Mouse (Mus musculus): ENCODE measurements around the gene Eif3g. TPM values are rescaled to one million over a fixed set of nuclear protein-coding genes. Genes with fewer than 3 reads are reported as not detected.

Eif3g gene
- total RNA-seq, 1 experiment from 2014 or later = 143 TPM

GRCm38 (mm10) chr9:20888386-20888765 lies 10.0 kb downstream of the Eif3g start:
- no peak for DNase-seq

DNA sequence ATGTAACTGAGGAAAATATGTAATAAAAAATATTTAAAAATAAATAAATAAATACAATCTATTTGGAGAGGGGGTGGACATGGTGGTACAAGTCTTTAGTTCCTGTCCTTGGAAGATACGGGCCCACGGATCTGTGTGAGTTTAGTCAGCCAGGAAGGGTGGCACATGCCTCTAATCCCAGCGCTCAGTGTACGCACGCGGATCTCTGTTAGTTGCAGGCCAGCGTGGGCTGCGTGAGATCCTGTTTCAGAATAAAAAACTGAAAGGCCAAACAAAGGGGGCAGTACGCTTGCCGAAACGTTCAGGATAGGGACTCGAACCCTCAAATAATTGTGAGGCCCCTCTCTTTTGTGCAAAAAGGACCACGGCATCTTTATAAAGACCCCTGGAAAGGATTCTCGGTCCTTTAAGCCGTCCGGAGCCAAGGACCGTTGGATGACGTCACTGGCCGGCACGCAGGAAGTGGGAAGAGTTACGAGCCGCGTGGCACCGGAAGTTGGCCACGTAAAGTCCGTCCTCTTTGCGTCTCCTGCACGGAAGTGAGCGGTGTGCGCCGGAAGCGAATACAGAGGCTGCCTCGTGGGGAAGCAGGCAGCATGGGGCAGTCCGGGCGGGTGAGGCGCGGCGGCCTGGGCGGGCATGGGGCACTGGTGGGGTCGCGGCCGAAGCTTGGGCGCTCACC lies 10.6 kb downstream of the Eif3g start, which contains the start of gene Ppan:
Gene Ppan, plus strand, starts transcription at position 472 of the 682 bp plus-strand sequence.
- peak; percentile 93 for DNase-seq

DNA sequence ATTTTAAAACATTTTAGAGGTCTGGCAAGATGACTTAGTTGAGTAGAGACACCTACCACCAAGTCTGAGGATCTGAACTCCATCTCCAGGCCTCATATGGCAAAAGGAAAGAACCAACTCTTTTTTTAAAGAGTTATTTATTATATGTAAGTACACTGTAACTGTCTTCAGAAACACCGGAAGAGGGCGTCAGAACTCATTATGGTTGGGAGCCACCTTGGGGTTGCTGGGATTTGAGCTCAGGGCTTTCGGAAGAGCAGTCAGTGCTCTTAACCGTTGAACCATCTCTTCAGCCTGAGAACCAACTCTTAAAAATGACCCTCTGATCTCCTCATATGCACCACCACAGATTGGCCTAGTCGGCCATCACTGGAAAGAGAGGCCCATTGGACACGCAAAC lies 11.2 kb downstream of the Eif3g start:
- no peak for DNase-seq

DNA sequence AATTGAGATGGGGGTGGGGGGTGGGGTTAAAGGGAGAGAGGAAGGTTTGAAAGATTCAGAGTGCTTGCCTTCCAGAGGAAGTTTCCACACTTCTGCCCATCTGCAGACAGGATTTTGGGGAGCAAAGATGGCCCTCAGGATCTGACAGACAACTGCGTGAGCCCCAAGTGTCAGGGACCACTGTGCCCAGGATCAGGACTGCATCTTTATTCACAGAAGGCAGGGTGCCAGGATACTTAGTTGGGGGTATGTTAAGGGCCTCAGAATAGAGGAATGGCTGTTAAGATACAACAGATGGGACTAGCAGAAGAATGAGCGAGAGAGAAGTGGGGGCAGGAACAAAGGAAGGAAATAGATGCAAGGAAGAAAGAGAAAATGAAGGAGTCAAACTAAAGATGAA lies 11.9 kb downstream of the Eif3g start:
- DNase-seq = no peak

- no peak for DNase-seq
These were observed 19.2 kb downstream of the Eif3g start, which contains the start of gene Angptl6 for GRCm38 (mm10) chr9:20879097-20879792. Angptl6 (minus strand) TSS chr9:20879727.

- DNase-seq = no peak
These were observed 19.7 kb downstream of the Eif3g start for GRCm38 (mm10) chr9:20878710-20879065.

GRCm38 (mm10) chr9:20878041-20878709 lies 20.2 kb downstream of the Eif3g start:
- peak; percentile 100 for DNase-seq

GRCm38 (mm10) chr9:20877118-20878040 lies 21.0 kb downstream of the Eif3g start:
- DNase-seq = no peak

GRCm38 (mm10) chr9:20876318-20877117 lies 21.9 kb downstream of the Eif3g start:
- DNase-seq = no peak

GRCm38 (mm10) chr9:20875021-20875790 lies 23.2 kb downstream of the Eif3g start:
- DNase-seq = no peak

DNA sequence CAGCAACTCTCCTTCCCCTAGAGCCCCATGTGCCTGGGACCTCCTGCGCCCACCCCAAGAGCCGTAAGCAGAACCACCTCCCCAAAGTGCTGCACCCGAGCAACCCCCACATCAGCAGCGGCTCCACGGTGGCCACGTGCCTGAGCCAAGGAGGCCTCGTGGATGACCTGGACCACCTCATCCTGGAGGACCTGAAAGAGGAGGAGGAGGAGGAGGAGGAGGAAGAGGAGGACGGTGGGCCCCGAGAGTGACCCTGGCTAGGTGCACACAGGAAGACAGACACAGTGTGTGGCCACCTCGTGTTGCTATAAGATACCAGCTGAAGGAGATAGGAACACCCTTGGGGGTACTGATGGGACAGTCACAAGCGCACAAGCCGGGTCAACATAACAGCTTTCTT lies 24.9 kb downstream of the Eif3g start:
- no peak for DNase-seq

- DNase-seq = no peak
These were observed 25.4 kb downstream of the Eif3g start for GRCm38 (mm10) chr9:20872991-20873390.

GRCm38 (mm10) chr9:20870211-20871173 lies 27.9 kb downstream of the Eif3g start:
- DNase-seq = no peak

GRCm38 (mm10) chr9:20869246-20869645 lies 29.2 kb downstream of the Eif3g start:
- no peak for DNase-seq

DNA sequence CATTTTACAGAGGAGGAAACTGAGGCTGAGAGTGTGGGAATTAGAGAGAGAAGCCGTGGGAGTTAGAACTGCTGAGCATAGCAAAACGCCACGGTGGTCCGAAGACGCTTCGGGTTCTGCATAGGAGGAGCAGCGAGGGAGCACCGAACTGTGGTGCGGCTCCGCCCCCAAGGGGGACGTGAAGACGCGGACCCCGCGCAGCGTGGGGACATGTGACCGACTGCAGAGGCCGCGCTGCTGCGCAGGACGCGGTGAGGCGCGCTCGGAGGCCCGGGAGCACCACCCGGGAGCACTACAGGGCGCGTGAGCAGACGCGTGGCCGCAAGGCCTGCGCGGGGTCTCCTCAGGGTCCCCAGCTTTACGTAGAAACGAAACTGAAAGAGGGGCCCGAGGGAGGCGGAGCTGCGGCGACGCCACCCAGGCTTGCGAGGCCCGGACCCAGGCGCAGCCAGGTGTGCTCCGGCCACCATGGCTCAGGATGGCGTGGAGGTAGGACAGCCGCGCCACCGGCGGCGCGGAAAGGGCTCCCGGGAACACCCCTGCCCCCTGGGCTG lies 29.9 kb downstream of the Eif3g start, which contains the start of gene A230050P20Rik:
Gene A230050P20Rik, plus strand, starts transcription at position 195 of the 554 bp plus-strand sequence.
- DNase-seq = peak; percentile 59

DNA sequence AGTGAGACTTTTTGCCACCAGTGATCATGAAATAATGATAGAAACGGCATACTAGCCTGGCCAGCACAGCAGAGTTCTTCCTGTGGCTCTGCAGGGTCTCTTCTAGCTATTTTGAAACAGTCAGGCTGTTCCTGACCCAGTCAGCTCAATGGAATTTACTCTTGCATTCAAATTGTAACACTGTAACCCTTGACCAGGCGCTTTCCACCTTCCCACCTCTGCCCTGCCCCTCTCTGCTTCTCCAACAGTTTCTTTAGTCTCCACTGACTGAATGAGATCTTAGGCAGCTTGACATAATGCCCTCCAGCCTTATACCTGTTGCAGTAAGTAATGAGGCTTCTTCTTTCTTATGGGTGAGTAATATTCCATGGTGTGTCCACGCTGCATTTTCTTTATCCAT lies 31.5 kb downstream of the Eif3g start:
- no peak for DNase-seq

GRCm38 (mm10) chr9:20862225-20862624 lies 36.2 kb downstream of the Eif3g start:
- no peak for DNase-seq

DNA sequence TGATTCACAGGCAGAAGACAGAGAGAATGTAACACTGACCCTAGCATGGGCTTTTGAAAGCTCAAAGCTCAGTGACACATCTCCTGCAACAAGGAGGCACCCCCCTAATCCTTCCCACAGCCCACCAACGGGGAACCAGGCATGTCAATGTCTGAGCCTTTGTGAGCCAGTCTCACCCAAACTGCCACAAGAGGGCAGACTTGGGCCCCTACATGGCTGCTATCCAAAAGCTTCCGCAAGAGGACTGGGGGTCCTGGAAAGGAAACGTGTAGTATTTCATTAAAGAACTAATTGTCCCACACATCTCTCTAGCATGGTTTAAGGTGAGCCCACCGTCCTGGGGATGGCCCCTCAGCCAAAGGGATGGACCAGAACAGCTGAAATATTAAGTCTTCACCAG lies 36.6 kb downstream of the Eif3g start:
- peak; percentile 31 for DNase-seq

DNA sequence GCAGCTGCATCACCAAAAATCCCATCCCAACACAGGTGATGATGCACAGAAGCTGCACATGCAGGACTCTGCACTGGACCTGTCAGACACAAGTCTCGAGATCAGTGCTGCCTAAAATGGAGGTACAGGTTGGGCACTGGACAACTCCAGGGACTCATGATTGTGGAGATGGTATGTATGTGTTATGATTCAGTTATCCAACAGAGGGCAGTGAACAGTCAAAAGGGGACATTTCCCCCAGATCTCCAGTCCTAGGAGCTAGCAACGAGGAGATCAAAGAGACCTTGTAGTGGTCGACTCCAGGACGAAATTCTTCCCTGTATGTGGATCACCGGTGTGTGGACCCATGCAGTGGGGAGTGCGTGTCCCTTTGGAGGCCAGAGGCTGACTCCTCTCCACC lies 38.5 kb downstream of the Eif3g start:
- DNase-seq = no peak

Data from adrenal gland, postnatal 25 days (tissue).